Mouse (Mus musculus) kidney, postnatal 0 days (tissue): ENCODE results near the gene Wdr92. TPM values are rescaled to one million over a fixed set of nuclear protein-coding genes. Genes with fewer than 3 reads are reported as not detected.

Experiments
- ATAC-seq: fragments of 200-750 bp; cut with Nextera tagmentation; replicated peaks from 2 replicates; pipeline ENCODE4 v1.8.0; 2017; ENCODE audit warnings: low read depth, moderate number of reproducible peaks, moderate TSS enrichment, moderate library complexity; ENCODE audit not compliant: low FRiP score
- DNase-seq: peaks from one replicate; pipeline ENCODE4 v3.0.0-alpha.2; 2016; ENCODE audit warnings: low spot score
- H3K27ac ChIP-seq: fragments of 300-500 bp; sonication (generic); 2 replicates; pipeline ENCODE4 v1.5.1; 2014; ENCODE audit warnings: mild to moderate bottlenecking
- H3K27me3 ChIP-seq: fragments of 300-500 bp; sonication (generic); 2 replicates; pipeline ENCODE4 v1.6.1; 2014; ENCODE audit warnings: low read length, mixed read lengths; ENCODE audit not compliant: insufficient read depth
- H3K36me3 ChIP-seq: fragments of 300-500 bp; sonication (generic); 2 replicates; pipeline ENCODE4 v1.6.1; 2014; ENCODE audit warnings: low read length, mixed read lengths; ENCODE audit not compliant: insufficient read depth
- H3K4me1 ChIP-seq: fragments of 300-500 bp; sonication (generic); replicated peaks from 2 replicates; pipeline ENCODE4 v1.6.1; 2014; ENCODE audit warnings: antibody characterized with exemption, low read length, mixed read lengths; ENCODE audit not compliant: insufficient read depth
- H3K4me2 ChIP-seq: fragments of 300-500 bp; sonication (generic); 2 replicates; pipeline ENCODE4 v1.6.1; 2014; ENCODE audit warnings: mild to moderate bottlenecking, low read length, moderate library complexity, mixed read lengths
- H3K4me3 ChIP-seq: fragments of 300-500 bp; sonication (generic); replicated peaks from 2 replicates; pipeline ENCODE4 v1.5.1; 2014; ENCODE audit warnings: low read depth, low read length
- H3K9ac ChIP-seq: fragments of 300-500 bp; sonication (generic); 2 replicates; pipeline ENCODE4 v1.6.1; 2014; ENCODE audit warnings: low read depth, low read length
- H3K9me3 ChIP-seq: fragments of 300-500 bp; sonication (generic); replicated peaks from 2 replicates; pipeline ENCODE4 v1.6.1; 2016; ENCODE audit warnings: low read length, inconsistent platforms, mixed read lengths
- CTCF ChIP-seq: IDR thresholded peaks from 2 replicates; pipeline ENCODE4 v1.5.1; 2016; ENCODE audit warnings: antibody characterized with exemption, low read depth, mild to moderate bottlenecking, moderate library complexity
- WGBS: fragments of 180-500 bp; shearing (Covaris S2); extraction: QIAGEN DNeasy Blood & Tissue Kit; methylation state at CpG from one replicate; pipeline ENCODE4 v1.1.7; 2014; 5-methylcytosine and 5-hydroxymethylcytosine counted together
- polyA plus RNA-seq: library from polyadenylated mRNA; unstranded; fragments of >200 nt; fragmentation: Nextera tagmentation; extraction: Ambion mirVana; gene quantifications from 2 replicates; pipeline ENCODE4 v1.2.1, GENCODE M21; 2015

The Wdr92 gene
- polyA plus RNA-seq, 1 experiment from 2014 or later: 23.2 TPM

GRCm38 (mm10) chr11:17200936-17201335 lies 19.0 kb downstream of the Wdr92 start:
- DNase-seq: no peak
- TF ChIP-seq CTCF: no peak
- 96% methylated on average over 4 of the region's 4 CpGs for WGBS
- Histone ChIP-seq H3K4me2 (no peak overlapping the region), H3K27me3 (no peaks in the 10 kb centered on the region), H3K27ac (no peak overlapping the region), H3K4me1 (no peaks in the 10 kb centered on the region), H3K9me3 (no peaks in the 10 kb centered on the region), H3K36me3 (peaks cover 10% of the 10 kb centered on the region), H3K9ac (no peak overlapping the region), H3K4me3 (no peak overlapping the region)
- ATAC-seq: no peak

DNA sequence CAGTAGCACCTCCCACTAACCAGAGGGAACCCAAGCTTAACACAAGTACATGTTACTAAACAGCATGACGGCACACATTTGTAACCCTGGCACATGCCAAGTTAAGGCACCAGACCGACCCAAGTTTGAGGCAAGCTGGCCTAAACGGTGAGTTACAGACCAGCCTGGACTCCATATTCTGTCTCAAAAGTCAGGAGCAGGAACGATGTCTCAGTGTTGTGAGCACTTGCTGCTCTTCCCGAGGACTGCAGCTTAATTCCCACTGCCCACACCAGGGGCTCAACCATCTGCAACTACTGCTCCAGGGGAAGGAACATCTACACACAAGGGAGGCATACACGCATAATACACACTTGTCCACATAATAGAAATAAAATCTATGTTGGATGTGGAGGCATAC lies 20.6 kb downstream of the Wdr92 start:
- DNase-seq: no peak
- Histone ChIP-seq H3K36me3 (peaks cover 11% of the 10 kb centered on the region; the same call in 1 of the 2 replicates), H3K9me3 (no peaks in the 10 kb centered on the region), H3K27ac (no peak overlapping the region), H3K4me2 (no peak overlapping the region), H3K4me3 (no peak overlapping the region), H3K9ac (no peak overlapping the region), H3K4me1 (no peaks in the 10 kb centered on the region), H3K27me3 (no peaks in the 10 kb centered on the region)
- 0 out of 2 replicates have a peak, but pooled peaks have one; percentile 25 for ATAC-seq
- no peak for TF ChIP-seq CTCF
- 92% methylated on average over 6 of the region's 6 CpGs for WGBS

DNA sequence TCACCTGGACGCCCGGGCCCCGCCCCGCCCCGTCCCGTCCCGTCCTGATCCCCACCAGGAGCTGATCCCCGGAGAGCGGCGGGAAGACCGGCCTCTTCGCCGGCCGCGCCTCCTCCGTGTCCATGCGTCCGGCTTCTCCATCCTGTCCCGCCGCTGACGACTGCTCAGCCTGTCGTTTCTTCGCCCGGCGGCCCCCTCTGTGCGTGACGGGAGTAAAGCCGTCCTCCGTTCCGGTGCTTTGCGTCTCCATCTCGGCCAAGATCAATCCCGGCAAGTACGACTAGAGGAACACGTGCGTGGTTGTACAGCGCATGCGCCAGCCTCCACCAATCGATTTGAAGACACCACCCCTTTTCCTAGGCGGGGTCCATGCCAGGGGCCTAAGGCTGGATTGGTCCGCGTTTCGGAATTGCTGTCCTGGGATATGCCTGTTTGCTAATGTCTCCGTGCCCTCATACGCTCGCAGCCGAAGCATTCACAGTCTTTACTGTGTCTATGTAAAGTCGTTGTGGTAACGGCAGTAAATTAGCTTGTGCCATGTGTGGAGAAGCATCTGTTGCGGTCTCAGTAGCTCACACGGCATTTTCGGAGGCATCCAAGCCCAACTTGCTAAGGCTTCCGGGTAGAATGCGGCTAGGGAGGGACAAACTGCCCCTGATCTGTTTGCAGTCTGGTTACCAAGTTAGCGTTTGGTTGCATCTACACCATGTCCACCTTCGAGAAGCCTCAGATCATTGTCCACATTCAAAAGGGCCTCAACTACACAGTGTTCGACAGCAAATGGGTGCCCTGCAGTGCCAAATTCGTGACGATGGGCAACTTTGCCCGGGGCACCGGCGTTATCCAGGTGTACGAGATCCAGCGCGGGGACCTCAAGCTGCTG lies 29.6 kb downstream of the Wdr92 start, which contains the start of gene Pno1:
TSS of gene Pno1 (minus strand) at position 311 of the 883 bp plus-strand sequence.
- Histone ChIP-seq H3K36me3 (0 out of 2 replicates have a peak, but pooled peaks cover 12% of the 10 kb centered on the region), H3K4me3 (peak within 1 kb of the TSS; percentile 74), H3K4me1 (peaks cover 7% of the 10 kb centered on the region; the same call in 1 of the 2 replicates), H3K4me2 (peak within 1 kb of the TSS; percentile 81), H3K9me3 (no peaks in the 10 kb centered on the region), H3K27me3 (no peaks in the 10 kb centered on the region), H3K9ac (peak within 1 kb of the TSS; percentile 88), H3K27ac (peak within 1 kb of the TSS; percentile 84)
- peak; percentile 98 for ATAC-seq
- under 1% methylated on average over 65 of the region's 65 CpGs for WGBS
- DNase-seq: peak; percentile 100
- no peak for TF ChIP-seq CTCF

GRCm38 (mm10) chr11:17212141-17212495 lies 30.2 kb downstream of the Wdr92 start:
- Histone ChIP-seq H3K9me3 (no peaks in the 10 kb centered on the region), H3K36me3 (0 out of 2 replicates have a peak, but pooled peaks cover 11% of the 10 kb centered on the region), H3K27me3 (no peaks in the 10 kb centered on the region), H3K4me2 (peak overlapping the region; percentile 81), H3K9ac (peak overlapping the region; percentile 88), H3K4me1 (peaks cover 7% of the 10 kb centered on the region; the same call in 1 of the 2 replicates), H3K4me3 (peak overlapping the region; percentile 74), H3K27ac (peak overlapping the region; percentile 84)
- no peak for TF ChIP-seq CTCF
- no peak for ATAC-seq
- 1% methylated on average over 10 of the region's 10 CpGs for WGBS
- peak; percentile 29 for DNase-seq

DNA sequence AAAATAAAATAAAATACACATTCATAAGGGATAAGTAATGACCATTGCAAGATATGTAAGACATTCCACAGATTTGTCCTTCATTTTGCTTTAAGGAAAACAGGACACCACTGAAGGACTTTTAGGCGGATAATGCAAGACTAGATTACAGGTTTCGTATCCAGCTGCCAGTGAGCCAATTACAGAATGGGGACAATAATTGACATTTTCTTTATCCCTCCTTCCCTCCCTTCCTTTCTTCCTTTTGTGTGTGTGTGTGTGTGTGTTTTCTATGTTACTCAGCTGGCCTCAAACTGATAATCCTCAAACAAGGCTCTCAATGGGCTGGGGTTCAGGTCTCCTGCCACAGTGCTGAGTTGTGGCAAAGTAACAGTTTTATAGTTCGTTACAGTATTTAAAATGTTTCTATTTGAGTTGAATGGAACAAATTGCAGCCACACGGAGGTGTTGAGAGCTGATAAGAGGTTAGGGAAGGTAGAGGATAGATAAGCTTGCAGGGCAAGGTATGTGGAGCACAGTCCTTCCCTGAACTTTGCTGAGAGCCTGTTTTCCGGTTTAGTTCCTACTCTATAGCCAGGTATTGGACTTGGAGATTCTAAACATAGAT lies 31.1 kb downstream of the Wdr92 start:
- Histone ChIP-seq H3K4me3 (no peak overlapping the region), H3K4me2 (peak overlapping the region; percentile 81), H3K9ac (0 out of 2 replicates have a peak overlapping the region, but pooled peaks have one; percentile 10), H3K4me1 (peaks cover 7% of the 10 kb centered on the region; the same call in 1 of the 2 replicates), H3K9me3 (no peaks in the 10 kb centered on the region), H3K36me3 (0 out of 2 replicates have a peak, but pooled peaks cover 9% of the 10 kb centered on the region), H3K27ac (no peak overlapping the region), H3K27me3 (no peaks in the 10 kb centered on the region)
- ATAC-seq (no peak), DNase-seq (no peak)
- 84% methylated on average over 5 of the region's 5 CpGs for WGBS
- no peak for TF ChIP-seq CTCF

DNA sequence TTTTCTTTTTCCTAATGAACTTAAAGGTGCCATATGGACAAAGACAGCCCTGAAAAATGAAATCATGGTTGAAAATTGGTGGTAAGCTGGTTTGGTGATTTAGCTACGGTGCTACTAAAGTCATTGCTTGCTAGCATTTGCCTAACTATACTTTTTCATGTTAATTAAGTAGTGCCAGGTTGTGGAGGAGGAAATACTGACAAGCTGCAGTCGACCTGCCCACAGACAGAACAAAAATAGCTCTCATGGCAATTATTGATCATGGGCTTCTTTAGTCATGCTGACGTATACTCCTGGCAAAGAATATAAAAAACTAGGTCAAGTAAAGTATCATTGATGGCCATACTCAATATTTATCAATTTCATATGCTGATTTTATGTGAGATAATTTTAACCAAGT lies 33.6 kb downstream of the Wdr92 start:
- no peak for ATAC-seq

More for the DNA sequence above, 33.6 kb downstream of the Wdr92 start:
- Histone ChIP-seq H3K36me3 (0 out of 2 replicates have a peak, but pooled peaks cover under 1% of the 10 kb centered on the region), H3K27me3 (no peaks in the 10 kb centered on the region), H3K4me1 (peaks cover 4% of the 10 kb centered on the region; the same call in 1 of the 2 replicates), H3K9me3 (no peaks in the 10 kb centered on the region), H3K4me2 (no peak overlapping the region), H3K4me3 (no peak overlapping the region), H3K27ac (no peak overlapping the region), H3K9ac (no peak overlapping the region)
- 87% methylated on average over 3 of the region's 3 CpGs for WGBS
- no peak for TF ChIP-seq CTCF
- no peak for DNase-seq
